Mouse (Mus musculus) midbrain, embryonic 12.5 days (tissue): ENCODE results near the gene Mettl1. TPM values are rescaled to one million over a fixed set of nuclear protein-coding genes. Genes with fewer than 3 reads are reported as not detected.

Experiments
- ATAC-seq: fragments of 200-750 bp; cut with Nextera tagmentation; 2 replicates; pipeline ENCODE4 v1.8.0; 2017; ENCODE audit warnings: low read depth, moderate TSS enrichment, moderate library complexity; ENCODE audit not compliant: low FRiP score
- H3K27ac ChIP-seq: fragments of 300-500 bp; sonication (generic); replicated peaks from 2 replicates; pipeline ENCODE4 v1.5.1; 2016; ENCODE audit warnings: mild to moderate bottlenecking
- H3K27me3 ChIP-seq: fragments of 300-500 bp; sonication (generic); 2 replicates; pipeline ENCODE4 v1.6.1; 2016; ENCODE audit warnings: mild to moderate bottlenecking
- H3K36me3 ChIP-seq: fragments of 300-500 bp; sonication (generic); 2 replicates; pipeline ENCODE4 v1.6.1; 2016
- H3K4me1 ChIP-seq: fragments of 300-500 bp; sonication (generic); 2 replicates; pipeline ENCODE4 v1.6.1; 2016
- H3K4me2 ChIP-seq: fragments of 300-500 bp; sonication (generic); replicated peaks from 2 replicates; pipeline ENCODE4 v1.6.1; 2016; ENCODE audit warnings: mild to moderate bottlenecking, moderate library complexity
- H3K4me3 ChIP-seq: fragments of 300-500 bp; sonication (generic); 2 replicates; pipeline ENCODE4 v1.5.1; 2016; ENCODE audit warnings: mild to moderate bottlenecking
- H3K9ac ChIP-seq: fragments of 300-500 bp; sonication (generic); replicated peaks from 2 replicates; pipeline ENCODE4 v1.6.1; 2016; ENCODE audit warnings: mild to moderate bottlenecking, moderate library complexity
- H3K9me3 ChIP-seq: fragments of 300-500 bp; sonication (generic); 2 replicates; pipeline ENCODE4 v1.6.1; 2016; ENCODE audit warnings: mild to moderate bottlenecking
- WGBS: fragments of 180-500 bp; shearing (Covaris S2); methylation state at CpG from one replicate; pipeline ENCODE4 v1.1.7; 2016; 5-methylcytosine and 5-hydroxymethylcytosine counted together
- polyA plus RNA-seq: library from polyadenylated mRNA; unstranded; fragments of >200 nt; fragmentation: Nextera tagmentation; extraction: Ambion mirVana; gene quantifications from 2 replicates; pipeline ENCODE4 v1.2.1, GENCODE M21; 2016

Mettl1 gene
- polyA plus RNA-seq, result 33.1 and 33.6 TPM in 2 replicates

DNA sequence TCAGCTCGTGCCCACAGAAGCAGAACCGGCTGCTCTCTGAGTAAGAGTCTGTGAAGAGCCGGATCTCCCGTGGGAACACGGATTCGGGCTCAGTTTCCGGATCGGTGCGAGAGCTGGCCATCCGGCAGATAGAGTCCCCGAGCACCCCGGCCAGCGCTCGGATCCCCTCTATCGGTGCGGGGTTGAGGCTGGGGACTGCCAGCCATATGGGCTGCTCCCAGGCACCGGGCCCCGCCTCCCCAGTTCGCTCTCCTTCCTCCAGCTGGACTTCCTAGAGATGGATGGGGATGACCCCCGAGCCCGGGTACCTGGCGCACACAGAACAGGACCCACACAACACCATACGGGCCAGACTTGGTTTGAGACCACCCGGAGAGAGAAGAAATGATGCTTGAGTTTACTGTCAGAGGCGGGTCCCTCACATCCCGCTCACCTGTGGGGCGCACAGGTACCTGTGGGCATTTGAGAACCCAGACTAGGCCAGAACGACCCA is at the start of gene Mettl1, which contains the start of gene Eef1akmt3:
Gene Mettl1, plus strand, starts transcription at position 141 of the 493 bp plus-strand sequence.
Gene Eef1akmt3, minus strand, starts transcription at position 240 of the 493 bp plus-strand sequence.
- H3K27ac ChIP-seq, result no peak within 1 kb of the TSS
- H3K9ac ChIP-seq, result peak within 1 kb of the TSS; percentile 62
- WGBS, result 0% methylated on average over 28 of the region's 28 CpGs
- H3K36me3 ChIP-seq, result peaks cover 9% of the 10 kb centered on the region; the same call in 1 of the 2 replicates
- H3K4me3 ChIP-seq, result peak within 1 kb of the TSS; percentile 74
- H3K4me2 ChIP-seq, result peak within 1 kb of the TSS; percentile 92
- H3K9me3 ChIP-seq, result no peaks in the 10 kb centered on the region
- H3K27me3 ChIP-seq, result peaks cover 16% of the 10 kb centered on the region
- ATAC-seq, result peak; percentile 81; the same call in 1 of the 2 replicates
- peaks cover 16% of the 10 kb centered on the region for H3K4me1 ChIP-seq

DNA sequence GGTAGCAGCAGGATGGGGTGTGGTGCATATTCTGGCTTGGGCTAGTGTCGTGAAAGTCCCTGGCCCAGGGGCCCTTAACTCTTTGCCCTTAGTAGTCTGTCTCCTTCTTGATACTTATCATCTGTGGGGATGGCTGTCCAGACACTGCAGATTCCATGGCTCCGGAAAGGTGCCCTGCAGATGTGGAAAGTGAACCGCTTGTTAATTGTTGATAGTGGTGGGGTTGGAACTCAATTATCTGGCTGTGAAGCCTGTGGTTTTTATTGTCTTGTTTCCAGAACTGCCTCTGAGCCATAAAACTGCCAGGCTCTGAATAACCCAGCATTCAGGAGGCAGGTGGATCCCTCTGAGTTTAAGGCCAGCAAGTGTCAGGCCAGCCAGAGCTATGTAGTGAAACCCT is 49.5 kb upstream of the Mettl1 start:
- no peaks in the 10 kb centered on the region for H3K27me3 ChIP-seq
- WGBS, result 81% methylated on average over 3 of the region's 3 CpGs
- H3K9ac ChIP-seq, result no peak overlapping the region
- H3K4me1 ChIP-seq, result peaks cover 28% of the 10 kb centered on the region
- ATAC-seq, result no peak
- H3K27ac ChIP-seq, result no peak overlapping the region
- no peak overlapping the region for H3K4me2 ChIP-seq
- H3K4me3 ChIP-seq, result no peak overlapping the region
- H3K9me3 ChIP-seq, result no peaks in the 10 kb centered on the region
- H3K36me3 ChIP-seq, result peaks cover 47% of the 10 kb centered on the region

DNA sequence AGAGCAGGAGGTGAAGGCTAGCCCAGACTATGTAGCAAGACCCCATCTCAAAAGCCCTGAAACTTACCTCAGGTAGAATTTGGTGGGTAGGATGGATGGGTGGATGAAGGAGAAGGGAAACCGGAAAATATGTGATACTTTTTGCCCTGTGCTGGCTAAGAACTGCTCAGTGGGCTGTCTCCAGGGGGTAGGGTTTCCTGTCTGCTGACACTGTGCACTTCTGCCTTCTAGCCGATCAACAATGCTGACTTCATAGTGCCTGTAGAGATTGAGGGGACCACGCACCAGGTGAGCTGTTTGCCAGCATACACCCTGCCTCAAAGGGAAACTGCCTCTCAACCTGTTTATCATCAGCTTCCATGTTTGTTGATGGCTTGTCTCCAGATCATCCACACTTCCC is 47.6 kb upstream of the Mettl1 start:
- Histone ChIP-seq H3K4me2 (no peak overlapping the region), H3K4me1 (peaks cover 10% of the 10 kb centered on the region), H3K4me3 (no peak overlapping the region), H3K9me3 (no peaks in the 10 kb centered on the region), H3K27me3 (no peaks in the 10 kb centered on the region), H3K9ac (no peak overlapping the region), H3K36me3 (peaks cover 62% of the 10 kb centered on the region), H3K27ac (no peak overlapping the region)
- WGBS, result 96% methylated on average over 3 of the region's 3 CpGs
- no peak for ATAC-seq

DNA sequence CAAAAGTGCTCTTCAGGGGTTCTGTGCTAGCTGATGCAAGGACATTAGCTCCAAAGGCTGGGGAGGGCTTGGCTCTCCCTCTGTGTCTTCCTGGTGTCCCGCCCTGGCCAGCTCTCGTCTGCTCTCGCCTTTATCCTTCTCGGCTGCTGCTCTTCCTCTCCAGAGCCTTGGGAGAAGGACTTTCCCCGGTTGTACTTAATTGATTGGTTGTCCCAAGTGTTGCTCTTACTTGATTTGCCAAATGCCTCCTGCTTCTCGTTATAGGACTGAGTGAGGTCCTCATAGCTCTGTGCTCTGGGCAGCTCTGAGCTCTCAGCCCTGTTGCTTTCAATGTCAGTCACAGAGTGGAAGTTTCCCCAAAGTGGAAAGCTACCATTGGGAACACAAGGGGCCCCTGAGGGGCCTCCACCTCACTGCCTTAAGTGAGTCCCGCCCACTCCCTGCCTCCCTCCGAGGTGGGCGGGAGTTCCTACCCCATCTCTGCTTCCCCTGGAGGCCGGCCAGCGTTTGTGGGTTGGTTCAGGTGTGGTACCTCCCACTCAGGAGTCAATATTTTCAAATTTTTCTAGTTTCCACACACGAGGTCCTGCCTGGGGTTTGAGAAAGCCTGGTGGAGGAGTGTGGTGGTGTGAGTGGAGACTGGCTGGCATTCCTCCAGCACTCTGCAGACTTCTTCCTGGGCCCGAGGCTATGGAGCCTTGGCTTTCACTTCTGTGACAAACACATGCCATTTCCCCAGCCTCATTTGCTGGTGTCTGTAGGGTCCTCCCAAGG is 43.7 kb upstream of the Mettl1 start:
- ATAC-seq, result no peak
- H3K27ac ChIP-seq, result no peak overlapping the region
- 82% methylated on average over 13 of the region's 13 CpGs for whole genome bisulfite sequencing

DNA sequence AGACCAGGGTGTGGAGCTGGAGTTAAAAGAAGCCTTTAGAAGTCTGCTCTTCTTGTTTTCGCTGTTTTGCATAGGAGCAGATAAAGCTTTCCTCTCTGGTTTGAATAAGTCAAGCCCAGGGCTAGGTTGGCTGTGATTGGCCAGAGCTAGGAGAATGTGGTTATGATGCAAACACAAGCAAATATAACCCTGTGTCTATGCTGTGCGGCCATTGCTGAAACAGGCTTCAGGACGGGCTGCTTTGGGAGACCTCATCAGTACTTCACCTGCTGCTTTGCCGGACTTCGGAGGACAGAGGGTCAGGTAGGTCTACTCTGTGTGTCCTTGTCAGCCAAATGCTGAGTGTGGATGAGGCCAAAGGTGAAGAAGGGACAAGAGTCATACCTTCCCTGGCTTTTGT is 40.7 kb upstream of the Mettl1 start, which contains the start of gene Avil:
Gene Avil, plus strand, starts transcription at position 181 of the 400 bp plus-strand sequence.
- Histone ChIP-seq H3K9me3 (no peaks in the 10 kb centered on the region), H3K27me3 (no peaks in the 10 kb centered on the region), H3K4me1 (no peaks in the 10 kb centered on the region), H3K4me3 (no peak within 1 kb of the TSS), H3K27ac (no peak within 1 kb of the TSS), H3K9ac (no peak within 1 kb of the TSS), H3K4me2 (no peak within 1 kb of the TSS), H3K36me3 (peaks cover 36% of the 10 kb centered on the region)
- WGBS, result 92% methylated on average over 5 of the region's 5 CpGs
- ATAC-seq, result no peak

More for the DNA sequence above, 43.7 kb upstream of the Mettl1 start:
- Histone ChIP-seq H3K9me3 (no peaks in the 10 kb centered on the region), H3K4me2 (no peak overlapping the region), H3K9ac (no peak overlapping the region), H3K27me3 (no peaks in the 10 kb centered on the region), H3K36me3 (peaks cover 66% of the 10 kb centered on the region), H3K4me1 (no peaks in the 10 kb centered on the region), H3K4me3 (no peak overlapping the region)

DNA sequence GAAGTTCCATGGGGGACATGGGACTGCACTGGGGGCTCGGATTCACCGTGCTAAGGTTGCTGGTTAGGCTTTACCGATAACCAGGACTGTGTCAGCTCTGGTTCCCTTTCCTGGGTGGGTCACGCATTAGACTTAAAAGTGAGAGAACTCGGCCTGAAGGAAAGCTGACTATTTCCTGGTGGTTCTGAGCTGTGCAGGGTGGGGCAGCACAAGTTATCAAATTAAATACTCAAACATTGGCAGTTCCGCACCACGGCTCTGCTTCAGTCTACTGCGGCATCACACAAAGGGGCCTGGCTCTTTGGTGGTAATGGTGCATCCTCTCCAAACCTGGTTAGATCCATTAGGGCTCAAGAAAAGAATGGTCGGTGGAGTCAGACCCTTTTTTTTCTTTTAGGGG is 39.9 kb upstream of the Mettl1 start:
- H3K4me3 ChIP-seq, result no peak overlapping the region
- H3K4me1 ChIP-seq, result no peaks in the 10 kb centered on the region
- no peaks in the 10 kb centered on the region for H3K27me3 ChIP-seq
- H3K4me2 ChIP-seq, result no peak overlapping the region
- 87% methylated on average over 9 of the region's 9 CpGs for WGBS
- H3K36me3 ChIP-seq, result peaks cover 29% of the 10 kb centered on the region
- H3K9me3 ChIP-seq, result no peaks in the 10 kb centered on the region
- ATAC-seq, result no peak
- no peak overlapping the region for H3K9ac ChIP-seq
- no peak overlapping the region for H3K27ac ChIP-seq

DNA sequence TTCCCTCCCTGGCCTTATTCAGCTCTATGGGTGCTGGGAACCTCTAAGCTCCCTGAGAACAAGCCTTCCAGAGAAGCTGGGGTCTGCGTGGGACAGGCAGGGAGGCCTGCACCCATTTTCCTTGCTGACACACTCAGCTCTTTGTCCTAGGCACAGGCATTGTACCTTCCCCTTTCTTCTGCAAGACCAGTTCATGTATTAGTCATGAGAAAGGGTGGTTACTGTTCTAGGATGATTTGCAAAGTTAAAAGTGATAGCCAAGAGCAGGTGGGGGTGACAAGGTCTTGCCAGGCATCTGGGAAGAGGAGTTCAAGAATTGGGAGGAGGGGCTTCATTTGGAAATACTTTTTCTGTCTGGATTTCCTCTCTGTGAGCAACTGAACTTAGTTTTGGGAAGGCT is 39.2 kb upstream of the Mettl1 start:
- no peak overlapping the region for H3K4me3 ChIP-seq
- peaks cover 28% of the 10 kb centered on the region for H3K36me3 ChIP-seq
- no peak overlapping the region; the same call in 1 of the 2 replicates for H3K9ac ChIP-seq
- no peak overlapping the region for H3K4me2 ChIP-seq
- H3K9me3 ChIP-seq, result no peaks in the 10 kb centered on the region
- no peaks in the 10 kb centered on the region for H3K4me1 ChIP-seq
- ATAC-seq, result no peak
- no peak overlapping the region for H3K27ac ChIP-seq
- WGBS, result 72% methylated on average over 1 of the region's 1 CpGs
- H3K27me3 ChIP-seq, result no peaks in the 10 kb centered on the region

DNA sequence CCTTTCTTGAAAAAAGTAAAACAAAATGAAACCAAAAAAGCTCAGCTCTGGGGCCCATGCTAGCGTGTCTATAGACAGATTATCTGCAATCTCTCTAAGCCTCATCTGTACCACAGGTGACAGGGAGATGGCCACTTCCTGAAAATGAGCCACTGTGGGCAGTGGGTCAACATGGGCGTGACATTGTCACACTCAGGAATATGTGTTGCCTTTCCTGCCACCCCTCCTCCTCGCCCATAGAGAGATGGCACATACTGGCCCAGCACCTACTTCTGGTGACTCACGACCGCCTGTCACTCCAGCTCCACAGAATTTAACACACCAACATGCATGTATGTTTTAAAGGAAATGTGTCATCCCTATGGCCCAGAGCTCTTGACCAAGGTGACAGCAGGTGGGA is 38.4 kb upstream of the Mettl1 start:
- Histone ChIP-seq H3K9ac (no peak overlapping the region), H3K9me3 (no peaks in the 10 kb centered on the region), H3K27ac (no peak overlapping the region), H3K4me2 (no peak overlapping the region), H3K27me3 (no peaks in the 10 kb centered on the region), H3K36me3 (peaks cover 21% of the 10 kb centered on the region), H3K4me3 (no peak overlapping the region), H3K4me1 (no peaks in the 10 kb centered on the region)
- 90% methylated on average over 5 of the region's 5 CpGs for WGBS
- no peak for ATAC-seq

DNA sequence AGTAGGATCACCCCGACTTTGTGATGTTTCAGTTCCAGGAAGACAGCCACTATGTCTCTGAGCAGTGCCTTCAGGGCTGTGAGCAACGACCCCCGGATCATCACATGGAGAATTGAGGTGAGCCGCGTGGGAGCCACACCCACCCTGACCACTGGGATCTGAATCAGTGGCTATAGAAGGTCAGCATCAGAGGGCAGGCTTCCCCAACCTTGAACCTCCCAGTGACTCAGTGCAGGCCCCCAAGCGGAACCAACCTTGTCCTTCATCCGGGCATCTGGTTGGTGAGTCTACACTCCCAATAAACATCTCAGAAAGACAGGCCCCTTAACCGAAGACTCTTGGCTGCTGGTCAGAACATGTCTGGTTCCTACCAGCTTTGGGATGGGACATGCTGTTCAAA is 37.9 kb upstream of the Mettl1 start:
- H3K27ac ChIP-seq, result no peak overlapping the region
- H3K9me3 ChIP-seq, result no peaks in the 10 kb centered on the region
- peaks cover 15% of the 10 kb centered on the region for H3K36me3 ChIP-seq
- no peak overlapping the region for H3K9ac ChIP-seq
- H3K4me3 ChIP-seq, result no peak overlapping the region
- no peaks in the 10 kb centered on the region for H3K27me3 ChIP-seq
- no peak overlapping the region for H3K4me2 ChIP-seq
- no peak for ATAC-seq
- WGBS, result 88% methylated on average over 8 of the region's 8 CpGs
- H3K4me1 ChIP-seq, result no peaks in the 10 kb centered on the region

DNA sequence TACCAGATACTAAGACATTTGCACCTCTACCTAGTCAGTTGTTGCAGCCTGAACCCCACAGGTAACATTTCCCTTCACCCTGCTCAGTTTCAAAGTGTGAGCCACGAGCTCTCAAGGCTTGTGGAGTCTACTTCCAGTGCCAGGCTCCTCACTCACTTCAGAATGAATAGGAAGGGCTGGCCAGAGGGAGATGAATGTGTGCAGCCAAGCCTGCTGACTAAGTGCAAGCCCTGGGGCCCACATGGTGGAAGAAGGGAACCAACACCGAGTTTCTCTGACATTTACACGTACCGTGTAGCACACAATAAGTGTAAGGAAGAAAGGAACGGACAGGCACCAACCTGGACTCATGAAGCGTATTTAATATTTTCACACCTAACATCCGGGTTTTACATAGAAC is 37.4 kb upstream of the Mettl1 start:
- H3K4me2 ChIP-seq, result no peak overlapping the region

DNA sequence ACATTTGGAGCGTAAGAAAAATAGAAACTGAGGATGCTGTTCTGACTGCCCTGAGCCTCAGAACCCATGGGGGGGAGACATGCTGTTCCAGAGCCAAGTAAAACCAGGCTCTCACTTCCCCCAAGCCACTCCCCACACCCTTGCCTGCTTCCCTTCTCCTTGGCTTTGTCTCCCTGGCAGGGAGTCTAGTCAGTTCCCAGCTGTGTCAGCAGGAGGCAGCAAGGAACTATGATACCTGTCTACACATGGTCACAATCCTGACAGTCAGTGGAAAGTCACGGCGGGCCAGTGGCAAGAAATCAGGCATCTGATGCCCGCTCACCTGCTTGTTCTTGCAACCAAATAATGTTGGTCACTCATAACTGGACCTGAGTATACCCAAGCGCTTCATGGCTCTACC is 24.7 kb upstream of the Mettl1 start:
- Histone ChIP-seq H3K4me1 (0 out of 2 replicates have a peak, but pooled peaks cover 5% of the 10 kb centered on the region), H3K4me2 (no peak overlapping the region), H3K4me3 (no peak overlapping the region), H3K27ac (no peak overlapping the region), H3K9me3 (no peaks in the 10 kb centered on the region), H3K9ac (no peak overlapping the region), H3K27me3 (peaks cover 6% of the 10 kb centered on the region; the same call in 1 of the 2 replicates), H3K36me3 (no peaks in the 10 kb centered on the region)
- WGBS, result 65% methylated on average over 5 of the region's 5 CpGs
- ATAC-seq, result no peak

More for the DNA sequence above, 37.4 kb upstream of the Mettl1 start:
- H3K4me3 ChIP-seq, result no peak overlapping the region
- no peaks in the 10 kb centered on the region for H3K4me1 ChIP-seq
- H3K27me3 ChIP-seq, result no peaks in the 10 kb centered on the region
- no peak overlapping the region for H3K9ac ChIP-seq
- 70% methylated on average over 7 of the region's 7 CpGs for WGBS
- no peaks in the 10 kb centered on the region for H3K9me3 ChIP-seq
- no peak overlapping the region for H3K27ac ChIP-seq
- peaks cover 11% of the 10 kb centered on the region; the same call in 1 of the 2 replicates for H3K36me3 ChIP-seq
- ATAC-seq, result no peak

DNA sequence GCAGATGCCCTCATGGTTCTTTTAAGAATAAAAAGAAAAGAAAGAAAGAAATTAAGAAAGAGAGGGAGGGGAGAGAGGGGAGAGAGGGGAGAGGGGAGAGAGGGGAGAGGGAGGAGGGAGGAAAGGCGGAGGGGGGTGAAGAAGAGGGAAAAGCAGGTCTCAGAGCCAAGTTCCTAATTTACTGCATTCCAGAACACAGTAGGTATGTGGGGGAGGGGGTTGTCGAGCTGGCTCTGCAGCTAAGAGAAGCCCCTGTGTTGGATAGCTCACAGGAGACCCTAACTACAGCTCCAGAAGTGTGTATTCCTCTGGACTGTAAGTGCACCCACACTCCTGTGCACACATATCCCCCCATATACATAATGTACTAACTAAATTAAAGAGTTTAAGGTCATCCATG is 24.1 kb upstream of the Mettl1 start:
- Histone ChIP-seq H3K27me3 (peaks cover 6% of the 10 kb centered on the region; the same call in 1 of the 2 replicates), H3K4me1 (0 out of 2 replicates have a peak, but pooled peaks cover 5% of the 10 kb centered on the region), H3K27ac (no peak overlapping the region), H3K4me2 (no peak overlapping the region), H3K4me3 (no peak overlapping the region), H3K9ac (no peak overlapping the region), H3K9me3 (no peaks in the 10 kb centered on the region), H3K36me3 (0 out of 2 replicates have a peak, but pooled peaks cover 5% of the 10 kb centered on the region)
- WGBS, result 9% methylated on average over 2 of the region's 2 CpGs
- ATAC-seq, result no peak
